Mouse (Mus musculus) heart, embryonic 12.5 days (tissue): Measurements from ENCODE around the gene Hist1h3a. TPM values are rescaled to one million over a fixed set of nuclear protein-coding genes. Genes with fewer than 3 reads are reported as not detected.

Source experiments
- ATAC-seq: fragments of 200-750 bp; cut with Nextera tagmentation; 2 replicates; pipeline ENCODE4 v1.8.0; 2017; ENCODE audit warnings: moderate TSS enrichment, moderate library complexity; ENCODE audit not compliant: insufficient number of reproducible peaks, low FRiP score
- H3K27ac ChIP-seq: fragments of 300-500 bp; sonication (generic); 2 replicates; pipeline ENCODE4 v1.5.1; 2016; ENCODE audit warnings: mild to moderate bottlenecking, moderate library complexity; ENCODE audit not compliant: poor library complexity, severe bottlenecking
- H3K27me3 ChIP-seq: fragments of 300-500 bp; sonication (generic); replicated peaks from 2 replicates; pipeline ENCODE4 v1.6.1; 2016; ENCODE audit warnings: mild to moderate bottlenecking, moderate library complexity
- H3K36me3 ChIP-seq: fragments of 300-500 bp; sonication (generic); 2 replicates; pipeline ENCODE4 v1.6.1; 2016; ENCODE audit warnings: mild to moderate bottlenecking, moderate library complexity
- H3K4me1 ChIP-seq: fragments of 300-500 bp; sonication (generic); replicated peaks from 2 replicates; pipeline ENCODE4 v1.6.1; 2016; ENCODE audit warnings: mild to moderate bottlenecking
- H3K4me2 ChIP-seq: fragments of 300-500 bp; sonication (generic); 2 replicates; pipeline ENCODE4 v1.6.1; 2016; ENCODE audit warnings: mild to moderate bottlenecking, moderate library complexity
- H3K4me3 ChIP-seq: fragments of 300-500 bp; sonication (generic); 2 replicates; pipeline ENCODE4 v1.5.1; 2016; ENCODE audit warnings: mild to moderate bottlenecking
- H3K9ac ChIP-seq: fragments of 300-500 bp; sonication (generic); 2 replicates; pipeline ENCODE4 v1.6.1; 2016; ENCODE audit warnings: mild to moderate bottlenecking, moderate library complexity
- H3K9me3 ChIP-seq: fragments of 300-500 bp; sonication (generic); replicated peaks from 2 replicates; pipeline ENCODE4 v1.6.1; 2016; ENCODE audit warnings: mild to moderate bottlenecking, moderate library complexity
- WGBS: fragments of 180-500 bp; shearing (Covaris S2); methylation state at CpG from one replicate; pipeline ENCODE4 v1.1.7; 2016; 5-methylcytosine and 5-hydroxymethylcytosine counted together
- polyA plus RNA-seq: library from polyadenylated mRNA; unstranded; fragments of >200 nt; fragmentation: Nextera tagmentation; extraction: Ambion mirVana; gene quantifications from 2 replicates; pipeline ENCODE4 v1.2.1, GENCODE M21; 2016

Hist1h3a gene
- polyA plus RNA-seq, 1 experiment from 2014 or later, result 1.7 TPM

DNA sequence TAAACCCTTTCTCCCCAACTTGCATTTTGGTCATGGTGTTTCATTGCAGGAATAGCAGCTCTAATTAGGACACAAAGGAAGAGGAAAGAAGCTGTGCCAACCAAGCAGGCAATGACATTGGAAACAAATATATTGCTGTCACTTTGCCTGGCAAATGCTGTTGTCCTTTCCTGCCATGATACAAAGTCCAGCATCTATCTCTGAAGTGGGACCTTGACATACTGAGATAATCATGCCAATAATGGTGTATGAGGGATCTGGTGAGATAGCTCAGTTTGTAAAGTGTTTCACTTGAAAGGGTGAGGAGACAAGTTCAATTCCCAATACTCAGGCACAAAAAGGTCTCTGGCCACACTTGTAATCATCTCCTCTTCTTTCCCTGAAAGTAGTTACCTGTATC, 4.6 kb upstream of the Hist1h3a start:
- no peak overlapping the region for H3K27ac ChIP-seq
- ATAC-seq, result no peak
- H3K9me3 ChIP-seq, result no peaks in the 10 kb centered on the region
- no peak overlapping the region for H3K4me3 ChIP-seq
- H3K4me2 ChIP-seq, result no peak overlapping the region
- no peak overlapping the region for H3K9ac ChIP-seq
- no peaks in the 10 kb centered on the region for H3K36me3 ChIP-seq
- no peaks in the 10 kb centered on the region for H3K27me3 ChIP-seq
- H3K4me1 ChIP-seq, result peaks cover 20% of the 10 kb centered on the region

DNA sequence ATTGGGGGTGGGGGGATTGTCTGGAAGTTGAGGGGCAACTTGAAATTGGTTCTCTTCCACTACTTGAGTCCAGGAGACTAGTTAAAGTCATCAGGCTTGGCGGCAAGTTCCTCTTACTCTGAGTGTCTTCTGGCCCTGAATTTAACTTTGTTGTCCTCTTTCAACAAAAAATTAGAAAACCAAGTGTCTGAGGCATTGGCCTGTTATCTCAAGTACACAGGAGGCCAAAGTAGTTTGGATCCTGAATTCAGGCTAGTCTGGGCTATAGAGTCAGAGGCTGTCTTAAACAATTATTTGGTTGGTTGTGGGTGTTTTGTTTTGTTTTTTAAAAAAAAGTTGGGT, 3.0 kb upstream of the Hist1h3a start:
- H3K27ac ChIP-seq, result no peak overlapping the region
- H3K9ac ChIP-seq, result no peak overlapping the region
- 66% methylated on average over 1 of the region's 1 CpGs for WGBS
- H3K4me3 ChIP-seq, result no peak overlapping the region
- no peaks in the 10 kb centered on the region for H3K36me3 ChIP-seq
- H3K9me3 ChIP-seq, result no peaks in the 10 kb centered on the region
- H3K4me1 ChIP-seq, result peaks cover 24% of the 10 kb centered on the region
- no peaks in the 10 kb centered on the region for H3K27me3 ChIP-seq
- H3K4me2 ChIP-seq, result no peak overlapping the region
- ATAC-seq, result no peak

DNA sequence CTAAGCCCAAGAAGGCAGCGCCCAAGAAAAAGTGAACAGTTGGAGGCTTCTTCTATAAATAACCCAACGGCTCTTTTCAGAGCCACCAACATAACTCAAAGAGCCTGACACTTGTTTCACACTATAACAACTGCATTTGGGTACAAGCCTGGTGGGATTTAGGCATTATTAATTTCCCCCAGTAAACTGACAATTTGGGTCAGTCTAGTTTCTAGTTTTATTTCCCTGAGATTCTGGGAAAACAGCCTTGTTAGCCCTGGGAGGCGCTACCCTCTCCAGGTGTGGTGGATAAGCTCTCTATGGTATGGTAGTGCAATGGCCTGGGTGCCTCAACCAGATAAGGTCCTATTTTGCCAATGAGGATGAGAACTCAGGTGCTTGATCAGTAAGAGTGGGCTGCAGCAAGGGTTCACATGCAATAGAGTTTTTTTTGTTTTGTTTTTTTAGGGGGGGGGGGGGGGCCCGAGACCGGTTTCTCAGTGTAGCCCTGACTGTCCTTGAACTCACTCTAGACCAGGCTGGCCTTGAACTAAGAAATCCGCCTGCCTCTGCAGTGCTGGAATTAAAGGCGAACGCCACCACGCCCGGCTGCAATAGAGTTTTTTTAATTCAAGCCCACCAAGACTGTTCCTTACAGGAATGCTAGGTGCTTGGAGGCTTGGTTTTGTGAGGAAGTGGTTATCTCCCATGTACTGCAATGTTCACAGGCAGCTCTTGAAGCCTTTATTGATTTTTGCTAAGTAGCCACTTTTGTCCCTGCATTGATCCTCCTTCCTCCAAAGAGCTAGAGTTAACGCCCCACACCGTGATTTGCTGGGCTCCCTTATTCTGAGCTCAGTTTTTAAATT, 2.4 kb upstream of the Hist1h3a start:
- peak overlapping the region; percentile 94 for H3K27ac ChIP-seq
- 38% methylated on average over 12 of the region's 12 CpGs for WGBS

DNA sequence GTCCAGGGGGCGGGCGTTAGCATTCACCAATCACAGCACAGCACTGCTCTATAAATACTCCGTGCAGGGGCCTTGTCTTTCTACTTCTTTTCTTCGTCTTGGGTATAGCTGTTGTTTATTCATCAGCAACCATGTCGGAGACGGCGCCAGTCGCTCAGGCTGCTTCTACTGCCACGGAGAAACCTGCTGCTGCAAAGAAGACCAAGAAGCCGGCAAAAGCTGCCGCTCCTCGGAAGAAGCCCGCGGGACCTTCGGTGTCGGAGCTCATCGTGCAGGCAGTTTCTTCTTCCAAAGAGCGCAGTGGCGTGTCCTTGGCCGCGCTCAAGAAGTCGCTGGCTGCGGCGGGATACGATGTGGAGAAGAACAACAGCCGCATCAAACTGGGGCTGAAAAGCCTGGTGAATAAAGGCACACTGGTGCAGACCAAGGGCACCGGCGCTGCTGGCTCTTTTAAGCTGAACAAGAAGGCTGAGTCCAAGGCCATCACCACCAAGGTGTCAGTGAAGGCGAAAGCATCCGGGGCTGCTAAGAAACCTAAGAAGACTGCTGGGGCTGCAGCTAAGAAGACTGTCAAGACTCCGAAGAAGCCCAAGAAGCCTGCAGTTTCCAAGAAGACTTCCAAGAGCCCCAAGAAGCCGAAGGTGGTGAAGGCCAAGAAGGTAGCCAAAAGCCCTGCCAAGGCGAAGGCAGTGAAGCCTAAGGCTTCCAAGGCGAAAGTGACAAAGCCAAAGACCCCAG, 1.6 kb upstream of the Hist1h3a start, which contains the start of gene Hist1h1a:
Gene Hist1h1a (plus strand): TSS at position 81 of the 738 bp plus-strand sequence.
- Histone ChIP-seq H3K4me2 (peak within 1 kb of the TSS; percentile 80), H3K27me3 (no peaks in the 10 kb centered on the region), H3K36me3 (no peaks in the 10 kb centered on the region), H3K9ac (peak within 1 kb of the TSS; percentile 81), H3K4me1 (peaks cover 26% of the 10 kb centered on the region), H3K27ac (peak within 1 kb of the TSS; percentile 94), H3K4me3 (peak within 1 kb of the TSS; percentile 57), H3K9me3 (no peaks in the 10 kb centered on the region)
- peak; percentile 78 for ATAC-seq
- WGBS, result 3% methylated on average over 34 of the region's 34 CpGs

More for the DNA sequence above, 2.4 kb upstream of the Hist1h3a start:
- ATAC-seq, result no peak
- peak overlapping the region; percentile 57 for H3K4me3 ChIP-seq
- peak overlapping the region; percentile 81 for H3K9ac ChIP-seq
- no peaks in the 10 kb centered on the region for H3K36me3 ChIP-seq
- no peaks in the 10 kb centered on the region for H3K27me3 ChIP-seq
- H3K4me1 ChIP-seq, result peaks cover 27% of the 10 kb centered on the region
- peak overlapping the region; percentile 80 for H3K4me2 ChIP-seq
- H3K9me3 ChIP-seq, result no peaks in the 10 kb centered on the region

DNA sequence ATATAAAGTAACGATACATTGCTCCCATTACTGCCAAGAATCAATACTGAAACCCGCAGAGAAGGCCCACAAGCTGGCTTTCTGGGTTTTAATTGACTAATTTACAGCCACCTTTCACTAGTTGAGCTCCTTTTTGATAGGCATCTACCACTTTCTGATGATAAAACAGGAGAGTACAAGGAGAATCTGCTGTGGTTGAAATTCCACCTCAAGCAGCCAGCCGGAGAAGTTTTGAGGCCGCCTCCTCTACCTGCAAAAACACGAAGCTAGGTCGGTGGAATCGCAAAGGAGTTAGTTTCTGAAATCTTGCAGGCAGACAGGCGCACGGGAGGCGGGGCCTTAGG, 1.0 kb upstream of the Hist1h3a start:
- Histone ChIP-seq H3K4me1 (peaks cover 24% of the 10 kb centered on the region), H3K9me3 (no peaks in the 10 kb centered on the region), H3K36me3 (no peaks in the 10 kb centered on the region), H3K4me3 (peak overlapping the region; percentile 57), H3K9ac (peak overlapping the region; percentile 81), H3K27ac (peak overlapping the region; percentile 94), H3K27me3 (no peaks in the 10 kb centered on the region), H3K4me2 (peak overlapping the region; percentile 80)
- ATAC-seq, result no peak
- WGBS, result 1% methylated on average over 10 of the region's 10 CpGs

DNA sequence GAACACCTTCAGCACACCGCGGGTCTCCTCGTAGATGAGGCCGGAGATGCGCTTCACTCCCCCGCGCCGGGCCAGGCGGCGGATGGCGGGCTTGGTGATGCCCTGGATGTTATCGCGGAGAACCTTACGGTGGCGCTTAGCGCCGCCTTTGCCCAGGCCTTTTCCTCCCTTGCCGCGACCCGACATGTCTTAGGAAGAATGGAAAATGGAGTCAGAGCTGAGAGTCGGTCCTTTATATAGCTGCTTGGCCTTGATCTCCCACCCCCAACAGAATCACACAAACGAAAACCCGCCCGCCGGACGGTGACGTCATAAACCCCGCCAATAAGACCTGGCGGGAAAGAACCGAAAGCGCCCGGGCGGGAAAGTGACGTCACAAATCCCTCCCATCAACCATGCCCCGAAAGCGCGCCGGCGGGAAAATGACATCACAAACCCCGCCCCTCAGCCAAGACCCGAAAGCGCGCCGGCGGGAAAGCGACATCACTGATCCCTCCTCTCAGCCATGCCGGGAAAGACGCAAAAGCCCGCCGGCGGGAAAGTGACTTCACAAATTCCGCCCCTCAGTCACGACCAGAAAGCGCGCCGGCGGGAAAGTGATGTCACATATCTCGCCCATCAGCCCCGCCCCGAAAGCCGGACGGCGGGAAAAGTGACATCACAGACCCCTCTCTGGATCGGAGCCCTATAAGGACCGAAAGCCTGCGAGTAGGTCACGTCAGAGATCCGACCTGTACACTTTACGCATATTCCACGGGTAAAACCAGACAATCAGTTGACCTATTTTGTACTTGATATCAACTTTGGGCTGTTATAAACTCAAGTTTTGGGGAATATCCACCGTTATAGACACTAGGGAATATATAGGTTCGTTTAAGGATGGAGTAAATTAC, 968 bp downstream of the Hist1h3a start, which contains the start of gene Hist1h4a:
Gene Hist1h4a (minus strand): TSS at position 259 of the 893 bp plus-strand sequence.
- WGBS, result under 1% methylated on average over 67 of the region's 72 CpGs
- Histone ChIP-seq H3K4me3 (peak within 1 kb of the TSS; percentile 53), H3K9me3 (no peaks in the 10 kb centered on the region), H3K27ac (peak within 1 kb of the TSS; percentile 94), H3K4me1 (peaks cover 28% of the 10 kb centered on the region), H3K27me3 (no peaks in the 10 kb centered on the region), H3K4me2 (peak within 1 kb of the TSS; percentile 83), H3K9ac (peak within 1 kb of the TSS; percentile 78), H3K36me3 (no peaks in the 10 kb centered on the region)
- peak; percentile 82 for ATAC-seq

DNA sequence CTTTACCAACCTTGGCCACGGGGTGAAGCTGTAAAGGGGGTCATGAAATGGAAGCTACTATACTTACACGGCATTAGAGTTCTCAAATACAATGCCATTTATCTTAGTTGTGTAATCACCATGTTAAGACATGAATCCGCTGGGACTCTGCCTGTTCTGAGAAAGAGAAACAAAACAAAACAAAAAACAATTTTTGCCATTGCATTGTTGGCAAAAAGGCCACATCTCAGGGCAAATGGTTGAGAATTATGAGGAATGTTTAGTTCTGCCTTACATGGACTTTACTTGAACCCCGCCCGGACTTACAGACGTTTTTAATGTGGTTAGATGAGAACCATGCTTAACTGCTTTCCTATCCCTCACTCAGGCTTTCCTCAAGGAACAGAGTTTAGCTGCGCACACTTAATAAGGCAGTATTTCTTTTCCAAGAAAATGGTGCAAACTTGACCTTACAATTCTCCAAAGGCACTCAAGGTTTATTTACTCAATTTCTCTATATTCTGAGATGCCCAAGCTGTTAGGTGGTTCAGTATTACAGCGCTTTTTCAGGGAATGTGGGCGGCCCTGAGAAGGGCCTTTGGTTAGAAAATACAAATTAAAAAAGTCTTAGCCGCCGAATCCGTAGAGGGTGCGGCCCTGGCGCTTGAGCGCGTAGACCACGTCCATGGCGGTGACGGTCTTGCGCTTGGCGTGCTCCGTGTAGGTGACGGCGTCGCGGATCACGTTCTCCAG, 1.8 kb downstream of the Hist1h3a start:
- peak overlapping the region; percentile 83 for H3K4me2 ChIP-seq
- 2% methylated on average over 26 of the region's 27 CpGs for WGBS

DNA sequence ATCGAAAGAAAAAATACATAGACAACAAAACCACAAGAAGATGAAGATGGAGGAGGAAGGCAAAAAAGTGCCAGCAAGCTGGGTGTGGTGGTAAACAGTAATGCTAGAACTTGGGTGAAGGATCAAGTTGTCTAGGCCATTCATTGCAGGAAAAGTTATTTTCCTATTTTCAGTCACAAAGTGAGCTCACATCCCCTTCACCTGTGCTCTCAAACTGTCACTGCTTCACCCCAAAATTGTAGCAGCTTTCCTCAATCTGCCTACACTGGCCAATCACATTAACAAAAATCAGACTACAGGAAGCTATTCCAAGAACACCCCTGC, 2.3 kb downstream of the Hist1h3a start:
- 60% methylated on average over 1 of the region's 1 CpGs for WGBS

More for the DNA sequence above, 1.8 kb downstream of the Hist1h3a start:
- H3K4me1 ChIP-seq, result peaks cover 28% of the 10 kb centered on the region
- 0 out of 2 replicates have a peak, but pooled peaks have one; percentile 0 for ATAC-seq
- no peaks in the 10 kb centered on the region for H3K27me3 ChIP-seq
- H3K36me3 ChIP-seq, result no peaks in the 10 kb centered on the region
- peak overlapping the region; percentile 94 for H3K27ac ChIP-seq
- peak overlapping the region; percentile 52 for H3K9ac ChIP-seq
- peak overlapping the region; percentile 53 for H3K4me3 ChIP-seq
- H3K9me3 ChIP-seq, result no peaks in the 10 kb centered on the region

DNA sequence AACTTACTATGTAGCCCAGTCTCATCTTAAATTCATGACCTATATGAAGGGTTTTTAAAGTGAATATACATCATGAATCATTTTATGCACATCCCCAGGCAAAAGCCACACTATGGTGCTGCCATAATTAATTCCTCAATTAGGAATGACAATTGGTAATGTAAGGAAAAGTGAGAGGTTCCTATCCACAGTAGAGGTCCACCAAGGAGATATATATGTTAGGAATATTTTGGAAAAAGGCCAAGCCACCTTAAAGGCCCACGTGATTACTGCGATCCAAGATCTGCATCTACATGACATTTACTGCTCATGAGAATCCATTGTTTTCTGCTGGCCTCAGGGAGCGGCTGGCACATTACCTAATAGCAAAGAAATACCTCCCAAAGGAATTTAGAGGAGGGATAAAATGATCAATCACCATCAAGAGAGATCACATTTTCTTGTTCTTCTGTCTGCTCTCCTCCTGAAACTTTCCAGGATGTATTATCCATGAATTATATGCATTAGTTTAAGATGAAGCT, 2.9 kb downstream of the Hist1h3a start:
- Histone ChIP-seq H3K9ac (no peak overlapping the region), H3K9me3 (no peaks in the 10 kb centered on the region), H3K27ac (no peak overlapping the region), H3K36me3 (no peaks in the 10 kb centered on the region), H3K27me3 (no peaks in the 10 kb centered on the region), H3K4me3 (no peak overlapping the region), H3K4me2 (no peak overlapping the region), H3K4me1 (peaks cover 21% of the 10 kb centered on the region)
- WGBS, result 86% methylated on average over 3 of the region's 3 CpGs
- no peak for ATAC-seq

More for the DNA sequence above, 2.3 kb downstream of the Hist1h3a start:
- H3K4me1 ChIP-seq, result peaks cover 27% of the 10 kb centered on the region
- H3K9ac ChIP-seq, result 0 out of 2 replicates have a peak overlapping the region, but pooled peaks have one; percentile 52
- peak overlapping the region; percentile 83 for H3K4me2 ChIP-seq
- H3K27me3 ChIP-seq, result no peaks in the 10 kb centered on the region
- H3K36me3 ChIP-seq, result no peaks in the 10 kb centered on the region
- no peaks in the 10 kb centered on the region for H3K9me3 ChIP-seq
- H3K27ac ChIP-seq, result peak overlapping the region; percentile 94
- H3K4me3 ChIP-seq, result peak overlapping the region; percentile 53
- no peak for ATAC-seq

DNA sequence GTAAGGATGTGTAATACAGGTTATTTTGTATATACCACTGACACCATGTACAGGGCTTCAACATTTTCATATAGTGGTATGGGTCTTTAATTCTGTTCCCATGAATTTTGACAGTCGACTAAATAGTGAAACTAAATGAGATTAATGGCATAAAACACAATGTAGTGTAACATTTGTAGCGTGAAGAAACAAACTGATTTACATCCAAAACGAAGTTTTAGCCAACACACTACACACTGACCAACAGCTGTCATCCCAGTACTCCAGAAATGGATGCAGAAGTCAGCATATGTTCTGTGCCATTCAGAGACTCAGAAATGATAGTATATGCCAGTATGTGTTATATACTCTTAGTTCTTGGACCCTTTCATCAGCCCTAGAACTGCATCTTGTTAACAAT, 4.3 kb downstream of the Hist1h3a start:
- peaks cover 12% of the 10 kb centered on the region for H3K4me1 ChIP-seq
- no peaks in the 10 kb centered on the region for H3K9me3 ChIP-seq
- no peak overlapping the region for H3K4me2 ChIP-seq
- H3K4me3 ChIP-seq, result no peak overlapping the region
- 49% methylated on average over 3 of the region's 3 CpGs for WGBS
- ATAC-seq, result no peak
- H3K36me3 ChIP-seq, result no peaks in the 10 kb centered on the region
- H3K9ac ChIP-seq, result no peak overlapping the region
- H3K27me3 ChIP-seq, result no peaks in the 10 kb centered on the region
- H3K27ac ChIP-seq, result no peak overlapping the region
